Mouse (Mus musculus) olfactory bulb, adult 2 months (tissue): Measurements from ENCODE around the gene Nmb. TPM values are rescaled to one million over a fixed set of nuclear protein-coding genes. Genes with fewer than 3 reads are reported as not detected.

Experiments used
- H3K27ac ChIP-seq: fragments of 200-500 bp; 2 replicates; pipeline ENCODE4 v1.5.1; 2012; ENCODE audit warnings: low read depth, low read length; ENCODE audit not compliant: insufficient read depth
- H3K4me1 ChIP-seq: fragments of 200-500 bp; 2 replicates; pipeline ENCODE4 v1.6.1; 2012; ENCODE audit warnings: low read length; ENCODE audit not compliant: control insufficient read depth, insufficient read depth
- H3K4me3 ChIP-seq: fragments of 200-500 bp; 2 replicates; pipeline ENCODE4 v1.5.1; 2012; ENCODE audit warnings: mild to moderate bottlenecking, low read depth, low read length, moderate library complexity; ENCODE audit not compliant: insufficient read depth
- CTCF ChIP-seq: fragments of 200-500 bp; IDR thresholded peaks from 2 replicates; pipeline ENCODE4 v1.5.1; 2012; ENCODE audit warnings: low read depth, mild to moderate bottlenecking, low read length, moderate library complexity; ENCODE audit not compliant: insufficient read depth
- POLR2A ChIP-seq: fragments of 200-500 bp; IDR thresholded peaks from 2 replicates; pipeline ENCODE4 v1.6.1; 2012; ENCODE audit warnings: mild to moderate bottlenecking, low read depth, low read length, moderate library complexity; ENCODE audit not compliant: insufficient read depth
- WGBS: fragments of 180-500 bp; shearing (Covaris S2); methylation state at CpG from one replicate; pipeline ENCODE4 v1.1.7; 2018; 5-methylcytosine and 5-hydroxymethylcytosine counted together
- polyA plus RNA-seq: library from polyadenylated mRNA; stranded (reverse); fragments of >200 nt; gene quantifications from 2 replicates; pipeline ENCODE4 v1.2.4, GENCODE M21; 2012; ENCODE audit warnings: low replicate concordance; ENCODE audit not compliant: missing spikeins, insufficient read depth, insufficient read length

Gene Nmb
- polyA plus RNA-seq, 1 experiment, result not detected

DNA sequence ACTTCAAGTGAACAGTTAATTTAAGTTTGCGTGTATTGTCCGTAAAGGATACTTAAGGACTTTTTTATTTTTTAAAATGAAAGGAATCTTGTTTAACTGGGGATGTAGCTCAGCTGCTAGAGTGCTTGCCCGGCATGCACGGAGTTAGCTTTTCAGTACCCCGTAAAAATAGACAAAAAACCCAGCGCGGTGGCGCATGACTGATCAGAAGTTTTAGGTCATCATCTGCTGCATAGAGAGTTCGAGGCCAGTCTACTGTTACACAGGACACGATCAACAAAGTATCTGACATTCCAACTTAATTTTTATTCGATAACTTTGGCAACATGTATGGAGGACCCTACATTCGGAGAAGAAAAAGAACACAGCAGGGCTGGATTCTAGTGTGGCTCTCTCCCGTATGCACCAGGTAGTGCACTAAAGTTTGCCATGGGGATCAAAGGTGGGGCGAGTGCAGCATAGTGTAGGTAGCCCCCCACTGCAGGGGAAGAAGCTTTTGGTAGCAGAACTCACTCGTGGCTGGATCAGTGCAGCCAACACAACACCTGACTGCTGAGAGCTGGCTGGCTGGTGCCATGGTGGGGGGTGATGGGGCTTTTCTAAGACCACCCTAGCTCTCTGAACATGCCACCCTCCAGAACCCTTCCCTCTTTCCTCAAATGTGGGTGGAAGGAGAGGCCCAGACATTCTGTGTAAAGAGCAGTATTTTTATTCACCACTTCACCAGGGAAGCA, 3.2 kb downstream of the Nmb start:
- WGBS, result 18% methylated on average over 15 of the region's 15 CpGs
- TF ChIP-seq CTCF (no peak), POLR2A (no peak)
- Histone ChIP-seq H3K4me1 (peaks cover 21% of the 10 kb centered on the region), H3K4me3 (no peak overlapping the region), H3K27ac (0 out of 2 replicates have a peak overlapping the region, but pooled peaks have one; percentile 43)

GRCm38 (mm10) chr7:80900944-80901501, 3.9 kb downstream of the Nmb start, which contains the start of gene Wdr73:
Wdr73 (minus strand) TSS chr7:80901269.
- WGBS, result under 1% methylated on average over 36 of the region's 36 CpGs
- Histone ChIP-seq H3K4me3 (peak within 1 kb of the TSS; percentile 59), H3K27ac (0 out of 2 replicates have a peak within 1 kb of the TSS, but pooled peaks have one; percentile 43), H3K4me1 (peaks cover 21% of the 10 kb centered on the region)
- no peak for TF ChIP-seq CTCF
- peak; percentile 83 for TF ChIP-seq POLR2A

- Histone ChIP-seq H3K4me3 (no peak overlapping the region), H3K4me1 (peaks cover 9% of the 10 kb centered on the region), H3K27ac (no peak overlapping the region)
- no peak for TF ChIP-seq CTCF
- TF ChIP-seq POLR2A, result no peak
- WGBS, result 89% methylated on average over 4 of the region's 4 CpGs
Observed at GRCm38 (mm10) chr7:80897721-80898120, 7.2 kb downstream of the Nmb start.

- H3K4me1 ChIP-seq, result peaks cover 9% of the 10 kb centered on the region
- no peak overlapping the region for H3K4me3 ChIP-seq
- no peak for TF ChIP-seq POLR2A
- TF ChIP-seq CTCF, result no peak
- no peak overlapping the region for H3K27ac ChIP-seq
- 50% methylated on average over 7 of the region's 7 CpGs for WGBS
Observed at GRCm38 (mm10) chr7:80897134-80897533, 7.7 kb downstream of the Nmb start.

DNA sequence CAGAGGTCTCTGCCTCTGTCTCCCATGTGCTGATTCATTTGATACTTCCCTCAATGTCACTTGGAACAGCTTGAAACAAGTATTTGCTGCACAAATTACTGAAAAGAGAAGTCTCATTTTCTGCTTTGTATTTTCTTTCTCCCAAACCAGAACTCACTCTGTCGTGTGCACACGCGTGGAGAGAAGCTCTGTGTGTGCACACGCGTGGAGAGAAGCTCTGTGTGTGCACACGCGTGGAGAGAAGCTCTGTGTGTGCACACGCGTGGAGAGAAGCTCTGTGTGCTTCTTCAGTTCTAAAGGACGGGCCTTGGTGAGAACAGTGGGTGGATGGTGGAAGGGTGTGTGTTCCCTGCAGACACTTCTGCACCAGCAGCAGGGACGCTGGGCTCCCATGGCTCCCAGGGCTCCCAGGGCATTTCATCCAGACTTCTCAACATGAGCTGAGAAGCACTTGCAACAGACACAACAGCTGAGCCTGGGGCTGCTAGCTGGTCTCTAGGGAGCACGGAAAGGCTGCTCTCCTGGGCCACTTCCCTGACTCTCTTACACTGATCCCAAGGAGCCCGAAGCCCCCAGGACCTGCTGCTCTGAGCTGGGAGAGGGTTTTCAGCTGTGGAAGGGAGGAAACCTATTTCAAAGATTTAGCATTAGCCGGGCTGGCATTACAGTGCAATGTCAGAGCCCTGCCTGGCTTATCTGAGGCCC, 9.9 kb downstream of the Nmb start:
- WGBS, result 91% methylated on average over 14 of the region's 14 CpGs
- H3K4me1 ChIP-seq, result peaks cover 7% of the 10 kb centered on the region
- H3K4me3 ChIP-seq, result no peak overlapping the region
- H3K27ac ChIP-seq, result no peak overlapping the region
- TF ChIP-seq POLR2A (no peak), CTCF (no peak)

- 75% methylated on average over 7 of the region's 7 CpGs for WGBS
- TF ChIP-seq CTCF, result no peak
- TF ChIP-seq POLR2A, result no peak
- Histone ChIP-seq H3K27ac (no peak overlapping the region), H3K4me3 (no peak overlapping the region), H3K4me1 (peaks cover 15% of the 10 kb centered on the region)
Observed at GRCm38 (mm10) chr7:80894196-80894595, 10.7 kb downstream of the Nmb start.

- peaks cover 20% of the 10 kb centered on the region for H3K4me1 ChIP-seq
- WGBS, result 85% methylated on average over 6 of the region's 6 CpGs
- no peak overlapping the region for H3K4me3 ChIP-seq
- TF ChIP-seq POLR2A (no peak), CTCF (no peak)
- no peak overlapping the region for H3K27ac ChIP-seq
Observed at GRCm38 (mm10) chr7:80893753-80894129, 11.1 kb downstream of the Nmb start.

DNA sequence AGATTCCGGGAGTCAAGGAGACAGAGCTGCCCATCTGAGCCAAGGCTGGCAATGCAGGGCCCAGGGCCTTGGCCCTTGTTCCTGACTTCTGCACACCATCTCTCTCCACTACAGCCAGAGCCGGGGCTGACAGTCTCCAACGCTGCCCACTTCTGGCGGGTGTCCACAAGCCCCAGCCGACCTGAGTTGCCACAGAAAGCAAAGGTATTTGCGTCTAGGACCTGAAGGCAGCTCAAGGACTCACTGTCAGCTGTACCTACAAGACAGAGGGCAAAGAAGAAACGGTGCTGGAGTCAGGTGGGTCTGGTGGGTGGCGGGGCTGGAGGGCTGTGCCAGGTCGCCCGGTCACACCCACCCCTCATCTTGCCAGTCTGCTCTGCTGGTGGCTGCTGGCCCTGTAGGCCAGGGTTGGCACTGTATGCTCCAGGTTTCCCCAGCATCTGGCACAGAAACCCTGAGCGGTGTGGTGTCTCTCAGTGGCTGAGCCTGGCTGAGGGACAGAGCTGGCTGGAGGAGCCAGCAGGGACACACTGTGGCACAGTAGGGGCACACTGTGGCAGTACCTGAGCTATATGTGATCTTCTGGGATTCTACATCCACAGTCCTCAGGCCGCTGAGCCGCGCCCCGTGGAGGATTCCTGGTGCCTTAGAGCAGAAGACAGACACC, 11.7 kb downstream of the Nmb start:
- 94% methylated on average over 15 of the region's 15 CpGs for WGBS
- TF ChIP-seq CTCF, result no peak
- no peak for TF ChIP-seq POLR2A
- no peak overlapping the region for H3K27ac ChIP-seq
- H3K4me1 ChIP-seq, result peaks cover 23% of the 10 kb centered on the region
- no peak overlapping the region for H3K4me3 ChIP-seq

DNA sequence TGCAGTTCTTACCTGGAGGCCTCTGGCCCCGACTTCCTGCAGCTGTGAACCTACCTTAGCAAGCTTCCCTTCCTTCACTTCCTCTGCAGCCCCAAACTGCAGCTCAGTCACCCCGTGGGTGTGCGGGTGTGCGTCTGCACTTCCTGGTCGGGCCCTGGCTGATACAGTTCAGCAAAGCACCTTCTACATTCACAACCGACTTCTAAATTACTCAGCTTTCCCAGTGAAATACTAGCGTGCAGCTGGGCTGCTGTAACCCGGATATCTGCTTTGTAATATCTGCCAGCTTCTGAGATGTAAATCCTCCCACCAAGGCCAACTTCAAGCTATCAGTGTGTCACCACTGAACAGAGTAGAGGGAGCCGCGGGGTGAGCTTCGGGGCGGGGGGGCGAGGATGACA, 15.0 kb downstream of the Nmb start:
- Histone ChIP-seq H3K4me3 (no peak overlapping the region), H3K27ac (peak overlapping the region; percentile 90), H3K4me1 (peaks cover 17% of the 10 kb centered on the region)
- TF ChIP-seq CTCF, result no peak
- 44% methylated on average over 13 of the region's 13 CpGs for WGBS
